Mouse (Mus musculus) stomach, postnatal 0 days (tissue): ENCODE results near the gene Ercc2.

Experiments used
- CTCF ChIP-seq: IDR thresholded peaks from 2 replicates; pipeline ENCODE4 v1.5.1; 2016; ENCODE audit warnings: antibody characterized with exemption, low read depth, mild to moderate bottlenecking, moderate library complexity
- EP300 ChIP-seq: optimal IDR thresholded peaks from 2 replicates; pipeline ENCODE3; 2016; ENCODE audit warnings: antibody characterized with exemption

DNA sequence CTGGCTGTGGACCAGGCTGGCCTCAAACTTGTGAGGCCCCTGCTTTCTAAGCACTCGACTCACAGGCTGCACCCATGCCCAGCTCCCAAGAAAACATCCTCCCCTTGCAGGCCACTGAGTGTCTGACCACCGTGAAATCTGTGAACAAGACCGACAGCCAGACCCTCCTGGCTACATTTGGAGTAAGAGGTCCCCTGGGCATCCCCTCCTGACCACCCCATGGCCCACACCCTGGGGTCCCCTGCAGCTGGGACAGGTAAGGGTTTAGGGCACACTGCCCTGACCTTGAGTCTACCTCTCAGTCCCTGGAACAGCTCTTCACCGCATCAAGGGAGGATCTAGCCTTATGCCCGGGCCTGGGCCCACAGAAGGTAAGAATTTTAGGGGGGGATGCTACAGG lies 26.8 kb upstream of the Ercc2 start:
- TF ChIP-seq CTCF, result no peak
- no peak for TF ChIP-seq EP300
